Mouse (Mus musculus): Measurements from ENCODE around the gene Tmem230. TPM values are rescaled to one million over a fixed set of nuclear protein-coding genes. Genes with fewer than 3 reads are reported as not detected.

Gene Tmem230
- polyA plus RNA-seq, 1 experiment from 2014 or later: 47.1 TPM

DNA sequence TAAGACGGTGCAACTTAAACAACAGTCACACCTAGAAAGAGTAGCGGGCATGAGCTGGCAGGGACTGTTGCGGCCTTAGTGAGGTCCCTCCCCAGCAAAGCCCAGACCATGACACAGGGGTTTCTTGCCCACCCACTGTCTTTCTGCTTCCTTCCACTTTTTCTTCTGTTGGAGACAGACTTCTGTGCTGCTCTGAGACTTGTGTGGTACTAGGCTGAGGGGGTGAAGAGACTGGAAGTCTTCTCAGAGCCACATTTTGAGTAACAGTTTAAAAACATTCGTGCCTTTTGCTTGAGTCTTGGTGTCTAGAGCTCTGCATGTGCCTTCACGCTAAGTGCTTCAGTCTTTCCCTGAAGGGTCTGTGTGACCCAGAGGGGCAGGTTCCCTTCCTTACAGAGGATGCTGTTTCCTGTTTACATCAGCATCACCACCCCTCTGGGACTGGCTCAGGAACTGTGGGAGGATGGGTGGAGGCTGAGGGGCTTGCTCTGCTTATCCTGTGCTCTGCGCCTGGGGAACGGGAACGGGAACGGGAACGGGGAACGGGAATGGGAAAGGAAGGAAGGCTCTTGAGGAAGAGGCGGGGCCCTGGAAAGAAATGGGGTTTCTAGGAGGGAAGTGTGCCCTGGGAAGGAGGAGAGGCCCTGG lies 37.0 kb upstream of the Tmem230 start:
- no peak overlapping the region for H3K4me2 ChIP-seq (replicated peaks)
- H3K4me1 ChIP-seq (replicated peaks; ENCODE audit: control insufficient read depth, insufficient read depth, low read length): peaks cover 31% of the 10 kb centered on the region
- peaks cover 11% of the 10 kb centered on the region; the same call in 1 of the 2 replicates for H3K36me3 ChIP-seq (replicated peaks; ENCODE audit: control insufficient read depth, insufficient read depth)
- H3K9ac ChIP-seq: no peak overlapping the region
- WGBS: 87% methylated on average over 12 of the region's 12 CpGs
- H3K27me3 ChIP-seq (ENCODE audit: control insufficient read depth, insufficient read depth, low read length): no peaks in the 10 kb centered on the region
- no peak overlapping the region for H3K4me3 ChIP-seq (replicated peaks; ENCODE audit: low read length)
- no peak for DNase-seq (ENCODE audit: low spot score)
- peak overlapping the region; percentile 52; the same call in 1 of the 2 replicates for H3K27ac ChIP-seq
- ATAC-seq (ENCODE audit: low FRiP score): peak; percentile 15; the same call in 1 of the 2 replicates
- H3K9me3 ChIP-seq (ENCODE audit: control insufficient read depth, low read length): peaks cover 9% of the 10 kb centered on the region; the same call in 1 of the 2 replicates

GRCm38 (mm10) chr2:132283236-132284070 lies 35.8 kb upstream of the Tmem230 start:
- H3K27ac ChIP-seq: peak overlapping the region; percentile 32

DNA sequence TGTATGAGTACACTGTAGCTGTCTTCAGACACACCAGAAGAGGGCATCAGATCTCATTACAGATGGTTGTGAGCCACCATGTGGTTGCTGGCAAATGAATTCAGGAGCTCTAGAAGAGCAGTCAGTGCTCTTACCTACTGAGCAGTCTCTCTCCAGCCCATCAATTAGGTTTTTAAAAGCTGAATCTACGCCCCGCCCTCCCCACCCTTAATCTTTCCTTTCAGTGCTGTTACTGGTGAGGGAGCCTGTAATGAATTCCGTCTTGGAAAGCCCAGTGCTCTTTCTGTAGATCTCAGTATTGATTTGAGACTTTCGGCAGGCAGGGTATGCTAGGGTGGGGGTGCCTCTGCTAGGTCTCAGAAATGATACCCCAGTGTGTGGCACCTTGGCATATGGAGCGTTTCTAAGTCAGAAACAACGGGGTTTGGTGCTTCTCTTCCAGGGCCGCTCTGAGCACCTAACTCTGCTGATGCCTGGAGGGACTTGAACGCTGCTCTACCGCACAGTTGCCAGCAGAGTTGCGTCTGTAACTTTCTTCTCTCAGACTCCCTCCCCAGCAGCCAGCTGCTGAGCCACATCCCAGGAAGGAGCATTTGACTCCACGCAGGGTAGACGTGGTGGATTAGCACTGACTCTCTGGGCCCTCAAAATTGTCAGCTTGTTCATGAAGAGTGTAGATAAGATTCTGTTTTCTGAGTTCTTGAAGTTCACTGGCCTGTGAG lies 35.0 kb upstream of the Tmem230 start:
- Histone ChIP-seq H3K27ac (no peak overlapping the region; the same call in 1 of the 2 replicates), H3K27me3 (ENCODE audit: control insufficient read depth, insufficient read depth, low read length) (no peaks in the 10 kb centered on the region), H3K9me3 (ENCODE audit: control insufficient read depth, low read length) (peaks cover 9% of the 10 kb centered on the region; the same call in 1 of the 2 replicates), H3K4me1 (replicated peaks; ENCODE audit: control insufficient read depth, insufficient read depth, low read length) (peaks cover 32% of the 10 kb centered on the region), H3K9ac (no peak overlapping the region), H3K36me3 (replicated peaks; ENCODE audit: control insufficient read depth, insufficient read depth) (peaks cover 11% of the 10 kb centered on the region; the same call in 1 of the 2 replicates), H3K4me2 (replicated peaks) (no peak overlapping the region), H3K4me3 (replicated peaks; ENCODE audit: low read length) (no peak overlapping the region)
- WGBS: 37% methylated on average over 12 of the region's 12 CpGs
- ATAC-seq (ENCODE audit: low FRiP score) (no peak), DNase-seq (ENCODE audit: low spot score) (no peak)

More at GRCm38 (mm10) chr2:132283236-132284070, 35.8 kb upstream of the Tmem230 start:
- Histone ChIP-seq H3K4me3 (replicated peaks; ENCODE audit: low read length) (no peak overlapping the region), H3K4me2 (replicated peaks) (no peak overlapping the region), H3K4me1 (replicated peaks; ENCODE audit: control insufficient read depth, insufficient read depth, low read length) (peaks cover 32% of the 10 kb centered on the region), H3K9me3 (ENCODE audit: control insufficient read depth, low read length) (peaks cover 9% of the 10 kb centered on the region; the same call in 1 of the 2 replicates), H3K36me3 (replicated peaks; ENCODE audit: control insufficient read depth, insufficient read depth) (peaks cover 11% of the 10 kb centered on the region; the same call in 1 of the 2 replicates), H3K27me3 (ENCODE audit: control insufficient read depth, insufficient read depth, low read length) (no peaks in the 10 kb centered on the region), H3K9ac (no peak overlapping the region)
- 44% methylated on average over 15 of the region's 15 CpGs for WGBS
- ATAC-seq (ENCODE audit: low FRiP score): no peak
- no peak for DNase-seq (ENCODE audit: low spot score)

GRCm38 (mm10) chr2:132281560-132282452 lies 34.2 kb upstream of the Tmem230 start:
- H3K4me3 ChIP-seq (replicated peaks; ENCODE audit: low read length): no peak overlapping the region
- H3K9ac ChIP-seq: no peak overlapping the region
- peaks cover 32% of the 10 kb centered on the region for H3K4me1 ChIP-seq (replicated peaks; ENCODE audit: control insufficient read depth, insufficient read depth, low read length)
- ATAC-seq (ENCODE audit: low FRiP score) (no peak), DNase-seq (ENCODE audit: low spot score) (no peak)
- no peaks in the 10 kb centered on the region for H3K27me3 ChIP-seq (ENCODE audit: control insufficient read depth, insufficient read depth, low read length)
- no peak overlapping the region for H3K27ac ChIP-seq
- 64% methylated on average over 10 of the region's 10 CpGs for WGBS
- peaks cover 6% of the 10 kb centered on the region; the same call in 1 of the 2 replicates for H3K9me3 ChIP-seq (ENCODE audit: control insufficient read depth, low read length)
- H3K36me3 ChIP-seq (replicated peaks; ENCODE audit: control insufficient read depth, insufficient read depth): peaks cover 11% of the 10 kb centered on the region; the same call in 1 of the 2 replicates
- H3K4me2 ChIP-seq (replicated peaks): no peak overlapping the region

DNA sequence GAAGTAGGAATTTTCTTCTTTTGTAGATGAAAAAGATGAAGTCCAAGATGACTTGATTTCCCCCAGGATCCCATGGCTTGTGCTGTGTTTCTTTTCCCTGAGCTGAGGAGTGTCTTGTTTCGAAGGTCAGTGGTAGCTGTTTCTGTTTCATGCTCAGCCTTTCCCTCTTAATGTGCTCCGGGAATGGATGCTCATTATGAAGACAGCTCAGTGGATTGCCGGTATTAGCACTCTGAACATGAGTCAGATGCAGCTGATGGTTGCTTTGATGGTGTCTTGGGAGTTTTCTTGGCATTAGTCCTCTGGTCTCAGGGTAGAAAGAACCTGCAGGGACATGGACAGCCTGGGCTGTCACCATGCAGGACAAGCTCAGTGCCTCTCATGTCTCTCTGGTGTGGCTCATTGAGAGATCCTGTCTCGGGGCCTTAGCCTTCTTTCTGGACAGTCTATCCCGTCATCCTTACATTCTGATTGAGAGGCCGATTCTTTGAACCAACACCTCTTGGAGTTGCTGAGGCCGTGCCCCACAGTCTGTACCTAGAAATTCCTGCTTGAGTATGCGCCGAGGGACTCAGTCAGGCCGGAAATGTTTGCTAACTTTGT lies 33.0 kb upstream of the Tmem230 start:
- Histone ChIP-seq H3K36me3 (replicated peaks; ENCODE audit: control insufficient read depth, insufficient read depth) (peaks cover 11% of the 10 kb centered on the region; the same call in 1 of the 2 replicates), H3K4me3 (replicated peaks; ENCODE audit: low read length) (no peak overlapping the region), H3K27me3 (ENCODE audit: control insufficient read depth, insufficient read depth, low read length) (no peaks in the 10 kb centered on the region), H3K4me2 (replicated peaks) (no peak overlapping the region), H3K4me1 (replicated peaks; ENCODE audit: control insufficient read depth, insufficient read depth, low read length) (peaks cover 32% of the 10 kb centered on the region), H3K9ac (no peak overlapping the region), H3K27ac (no peak overlapping the region), H3K9me3 (ENCODE audit: control insufficient read depth, low read length) (no peaks in the 10 kb centered on the region)
- no peak for DNase-seq (ENCODE audit: low spot score)
- 94% methylated on average over 10 of the region's 10 CpGs for WGBS
- ATAC-seq (ENCODE audit: low FRiP score): no peak

DNA sequence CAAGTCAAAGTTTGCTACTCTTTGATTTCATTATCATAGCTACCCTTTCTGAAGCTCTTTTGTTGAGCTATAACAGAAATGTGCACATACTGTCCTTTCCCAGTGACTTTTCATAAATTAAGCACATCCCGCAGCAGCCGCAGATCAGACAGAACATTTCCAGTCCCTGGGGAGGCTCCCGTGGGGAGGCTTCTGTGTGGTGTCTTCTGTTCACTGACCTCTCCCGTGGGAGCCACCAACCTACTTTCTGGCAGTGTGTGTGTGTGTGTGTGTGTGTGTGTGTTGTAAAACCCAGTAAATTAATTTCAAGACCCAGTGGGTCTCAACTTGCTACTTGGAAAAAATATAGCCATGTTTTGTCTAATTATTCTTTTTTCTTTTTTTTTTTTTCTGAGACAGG lies 32.4 kb upstream of the Tmem230 start:
- WGBS: 65% methylated on average over 4 of the region's 4 CpGs
- Histone ChIP-seq H3K27me3 (ENCODE audit: control insufficient read depth, insufficient read depth, low read length) (no peaks in the 10 kb centered on the region), H3K9me3 (ENCODE audit: control insufficient read depth, low read length) (no peaks in the 10 kb centered on the region), H3K36me3 (replicated peaks; ENCODE audit: control insufficient read depth, insufficient read depth) (peaks cover 11% of the 10 kb centered on the region; the same call in 1 of the 2 replicates), H3K9ac (no peak overlapping the region), H3K27ac (no peak overlapping the region), H3K4me3 (replicated peaks; ENCODE audit: low read length) (no peak overlapping the region), H3K4me1 (replicated peaks; ENCODE audit: control insufficient read depth, insufficient read depth, low read length) (peaks cover 32% of the 10 kb centered on the region), H3K4me2 (replicated peaks) (no peak overlapping the region)
- DNase-seq (ENCODE audit: low spot score) (no peak), ATAC-seq (ENCODE audit: low FRiP score) (no peak)

DNA sequence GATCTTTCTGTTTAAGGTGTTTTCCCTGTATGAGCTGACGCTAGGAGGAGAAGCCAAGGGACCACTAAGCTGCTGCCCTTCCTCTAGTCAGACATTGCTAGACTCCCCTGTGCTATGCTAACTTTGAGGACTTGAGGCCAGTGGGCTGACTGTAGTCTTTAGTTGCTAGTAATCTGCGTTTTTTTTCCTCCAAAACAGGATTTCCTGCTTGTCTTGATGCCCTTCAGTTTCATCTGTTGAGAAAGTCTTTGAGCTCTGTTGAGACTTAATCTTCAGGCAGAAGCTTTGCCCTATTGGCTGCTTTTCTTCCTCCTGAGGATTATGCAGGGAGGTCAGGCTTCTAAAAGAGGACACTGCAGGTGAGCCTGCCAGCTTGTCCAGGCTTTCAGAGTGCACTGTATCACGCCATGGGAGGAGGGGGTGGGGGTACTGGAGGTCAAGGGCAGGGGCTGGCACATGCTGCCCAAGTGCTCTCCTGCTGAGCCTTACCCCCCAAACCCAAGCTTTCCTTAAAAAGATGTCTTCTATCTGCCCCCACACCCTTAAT lies 31.8 kb upstream of the Tmem230 start:
- ATAC-seq (ENCODE audit: low FRiP score): no peak
- H3K27ac ChIP-seq: no peak overlapping the region
- no peak for DNase-seq (ENCODE audit: low spot score)
- 67% methylated on average over 3 of the region's 3 CpGs for WGBS
- no peaks in the 10 kb centered on the region for H3K9me3 ChIP-seq (ENCODE audit: control insufficient read depth, low read length)
- no peaks in the 10 kb centered on the region for H3K27me3 ChIP-seq (ENCODE audit: control insufficient read depth, insufficient read depth, low read length)
- H3K4me1 ChIP-seq (replicated peaks; ENCODE audit: control insufficient read depth, insufficient read depth, low read length): peaks cover 32% of the 10 kb centered on the region
- no peak overlapping the region for H3K4me3 ChIP-seq (replicated peaks; ENCODE audit: low read length)
- no peak overlapping the region for H3K4me2 ChIP-seq (replicated peaks)
- peaks cover 11% of the 10 kb centered on the region; the same call in 1 of the 2 replicates for H3K36me3 ChIP-seq (replicated peaks; ENCODE audit: control insufficient read depth, insufficient read depth)
- H3K9ac ChIP-seq: no peak overlapping the region

DNA sequence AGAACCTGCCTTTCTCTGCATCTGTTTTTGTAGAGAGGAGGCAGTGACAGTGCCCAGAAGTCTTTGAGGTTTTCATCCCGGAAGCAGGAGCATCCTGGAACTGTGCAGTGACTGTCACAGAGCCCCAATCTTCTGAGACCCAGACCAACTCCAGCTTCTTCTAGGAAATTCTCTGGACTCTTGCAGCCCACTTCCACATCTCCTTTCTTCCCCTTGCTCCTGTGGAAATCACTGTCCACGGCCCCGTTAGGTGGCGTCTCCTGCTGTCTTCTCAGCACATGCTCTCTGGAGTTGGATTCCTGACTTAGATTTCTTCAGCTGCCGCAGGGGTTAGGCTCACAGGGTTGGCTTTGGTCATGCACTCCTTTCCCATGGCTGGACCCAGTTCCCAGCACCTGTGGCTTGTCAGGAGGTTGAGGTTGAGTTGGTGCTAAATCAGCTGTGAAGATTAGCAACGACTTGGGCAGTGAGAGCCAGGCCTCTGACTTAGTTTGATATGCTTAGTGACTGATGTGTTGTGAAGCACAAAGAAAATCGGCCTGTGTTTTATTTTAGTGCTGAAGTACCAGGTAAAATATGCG lies 30.8 kb upstream of the Tmem230 start:
- no peaks in the 10 kb centered on the region for H3K9me3 ChIP-seq (ENCODE audit: control insufficient read depth, low read length)
- no peak overlapping the region for H3K9ac ChIP-seq
- ATAC-seq (ENCODE audit: low FRiP score) (no peak), DNase-seq (ENCODE audit: low spot score) (no peak)
- no peak overlapping the region for H3K27ac ChIP-seq
- no peak overlapping the region for H3K4me2 ChIP-seq (replicated peaks)
- H3K4me1 ChIP-seq (replicated peaks; ENCODE audit: control insufficient read depth, insufficient read depth, low read length): peaks cover 24% of the 10 kb centered on the region
- WGBS: 77% methylated on average over 8 of the region's 8 CpGs
- H3K27me3 ChIP-seq (ENCODE audit: control insufficient read depth, insufficient read depth, low read length): no peaks in the 10 kb centered on the region
- H3K36me3 ChIP-seq (replicated peaks; ENCODE audit: control insufficient read depth, insufficient read depth): peaks cover 11% of the 10 kb centered on the region; the same call in 1 of the 2 replicates
- no peak overlapping the region for H3K4me3 ChIP-seq (replicated peaks; ENCODE audit: low read length)
